Mouse (Mus musculus): ENCODE data around the gene Psme3.

GRCm38 (mm10) chr11:101351721-101352111 lies 35.7 kb downstream of the Psme3 start:
- TF ChIP-seq CTCF (IDR thresholded peaks at IDR 0.05; ENCODE audit: insufficient read depth, low read length) (no peak), POLR2A (IDR thresholded peaks at IDR 0.05; ENCODE audit: borderline replicate concordance, extremely low read depth, low read depth, low read length) (no peak)

Measured in lung, adult 2 months (tissue).